Mouse (Mus musculus): ENCODE data around the gene Cox4i2. TPM values are rescaled to one million over a fixed set of nuclear protein-coding genes. Genes with fewer than 3 reads are reported as not detected.

Cox4i2 gene
- polyA plus RNA-seq, 1 experiment from 2014 or later, result 4.4 TPM

DNA sequence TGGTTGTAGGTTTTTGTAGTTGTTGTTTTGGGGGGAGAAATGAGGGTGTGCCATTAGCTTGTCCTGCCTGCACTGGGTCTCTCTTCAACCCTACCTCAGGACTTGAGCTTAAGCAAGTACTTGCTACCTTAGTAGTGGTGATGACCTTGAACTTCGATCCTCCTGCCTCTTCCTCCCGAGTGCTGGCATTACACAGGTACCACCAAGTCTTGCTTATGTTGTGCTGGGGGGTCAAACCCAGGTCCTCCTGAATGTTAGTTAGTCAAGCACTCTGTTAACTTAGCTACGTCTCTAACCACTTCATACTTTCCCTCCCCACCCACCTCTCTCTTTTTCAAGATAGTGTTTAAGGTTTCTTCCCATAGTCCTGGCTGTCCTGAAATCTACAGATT is 29.6 kb upstream of the Cox4i2 start:
- Histone ChIP-seq H3K4me3 (peak overlapping the region; percentile 23; the same call in 1 of the 2 replicates), H3K4me1 (peaks cover 7% of the 10 kb centered on the region), H3K4me2 (replicated peaks) (peak overlapping the region; percentile 41), H3K27me3 (no peaks in the 10 kb centered on the region), H3K27ac (replicated peaks) (no peak overlapping the region), H3K9ac (replicated peaks) (no peak overlapping the region), H3K36me3 (no peaks in the 10 kb centered on the region), H3K9me3 (no peaks in the 10 kb centered on the region)
- 78% methylated on average over 3 of the region's 3 CpGs for WGBS
- no peak for ATAC-seq (replicated peaks)

DNA sequence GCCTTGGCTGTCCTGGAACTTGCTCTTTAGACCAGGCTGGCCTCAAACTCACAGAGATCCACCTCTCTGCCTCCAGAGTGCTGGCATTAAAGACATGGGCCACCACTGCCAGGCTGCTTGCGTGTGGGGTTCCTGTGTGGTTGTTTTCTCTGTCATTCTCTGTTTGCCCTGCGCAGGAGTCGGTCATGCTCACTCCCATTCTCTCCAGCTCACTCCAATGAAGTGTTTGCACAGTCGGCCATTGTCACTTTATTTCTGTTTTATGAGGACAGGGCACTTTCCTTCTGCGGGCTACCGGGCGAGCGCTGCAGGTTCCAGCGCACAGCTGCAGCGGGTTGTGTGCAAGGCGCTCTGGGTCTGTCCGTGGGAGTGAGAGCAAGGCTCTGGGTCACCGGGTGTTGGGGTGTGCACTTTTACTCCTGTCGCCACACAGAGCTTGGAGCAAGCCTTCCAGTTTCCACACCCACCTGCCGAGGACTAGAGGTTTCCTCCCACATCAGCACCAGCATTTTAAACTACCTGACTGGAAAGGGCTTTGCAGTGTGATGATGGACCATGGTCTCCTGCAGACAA is 28.7 kb upstream of the Cox4i2 start:
- ATAC-seq (replicated peaks), result no peak
- Histone ChIP-seq H3K4me3 (no peak overlapping the region), H3K4me2 (replicated peaks) (no peak overlapping the region), H3K27me3 (no peaks in the 10 kb centered on the region), H3K36me3 (no peaks in the 10 kb centered on the region), H3K9ac (replicated peaks) (no peak overlapping the region), H3K27ac (replicated peaks) (no peak overlapping the region), H3K4me1 (peaks cover 10% of the 10 kb centered on the region), H3K9me3 (no peaks in the 10 kb centered on the region)
- 69% methylated on average over 15 of the region's 15 CpGs for WGBS

DNA sequence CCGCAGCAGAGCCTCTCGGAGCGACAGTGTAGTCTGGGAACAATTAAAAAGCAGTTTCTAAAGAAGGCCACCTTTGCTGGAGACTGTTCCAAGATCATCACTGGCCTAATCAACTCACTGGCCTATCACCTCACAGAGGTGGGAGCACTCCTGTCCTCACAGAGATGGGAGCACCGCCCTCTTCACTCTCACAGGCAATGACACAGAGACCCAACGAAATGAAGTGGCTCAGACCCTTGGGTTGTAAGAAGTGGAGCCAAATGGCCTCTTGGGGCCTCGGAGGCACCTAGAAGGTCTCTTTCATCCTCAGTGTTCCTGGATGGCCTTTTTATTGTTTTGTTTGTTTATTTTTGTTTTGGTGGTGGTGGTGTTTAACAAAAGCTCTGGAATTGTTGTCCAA is 27.8 kb upstream of the Cox4i2 start:
- no peaks in the 10 kb centered on the region for H3K27me3 ChIP-seq
- H3K4me1 ChIP-seq, result peaks cover 10% of the 10 kb centered on the region
- no peak overlapping the region for H3K4me3 ChIP-seq
- H3K36me3 ChIP-seq, result no peaks in the 10 kb centered on the region
- H3K4me2 ChIP-seq (replicated peaks), result no peak overlapping the region
- no peak overlapping the region for H3K27ac ChIP-seq (replicated peaks)
- no peak for ATAC-seq (replicated peaks)
- H3K9me3 ChIP-seq, result no peaks in the 10 kb centered on the region
- WGBS, result 89% methylated on average over 6 of the region's 6 CpGs
- H3K9ac ChIP-seq (replicated peaks), result no peak overlapping the region

DNA sequence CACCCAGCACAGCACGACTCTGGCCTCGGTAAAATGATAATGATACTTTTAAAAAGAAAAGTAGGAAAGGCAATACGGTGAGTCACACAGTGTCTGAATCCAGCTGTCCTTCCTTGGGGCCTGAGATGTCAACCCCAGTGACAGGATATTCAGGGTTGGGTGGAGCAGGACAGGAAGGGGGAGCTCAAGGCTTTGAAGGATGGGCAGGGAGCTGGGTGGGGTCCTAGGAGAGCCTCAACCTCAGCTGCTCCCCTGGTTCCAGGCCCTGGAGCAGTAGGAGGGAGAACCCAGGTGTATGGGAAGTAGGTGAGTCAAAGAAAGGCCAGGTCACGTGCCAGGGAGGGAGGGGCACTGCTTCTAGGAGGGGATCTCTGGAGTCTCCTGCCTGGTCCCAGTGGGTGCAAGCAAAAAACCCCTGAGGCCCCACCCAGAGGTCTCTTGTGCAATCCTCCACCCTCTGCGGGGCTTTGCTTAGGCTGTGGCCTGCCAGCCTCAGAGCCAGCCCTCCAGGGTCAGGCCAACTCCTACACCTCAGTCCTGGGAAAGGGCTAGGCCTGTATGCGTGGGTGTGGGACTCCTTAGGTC is 27.1 kb upstream of the Cox4i2 start:
- H3K27me3 ChIP-seq, result no peaks in the 10 kb centered on the region

DNA sequence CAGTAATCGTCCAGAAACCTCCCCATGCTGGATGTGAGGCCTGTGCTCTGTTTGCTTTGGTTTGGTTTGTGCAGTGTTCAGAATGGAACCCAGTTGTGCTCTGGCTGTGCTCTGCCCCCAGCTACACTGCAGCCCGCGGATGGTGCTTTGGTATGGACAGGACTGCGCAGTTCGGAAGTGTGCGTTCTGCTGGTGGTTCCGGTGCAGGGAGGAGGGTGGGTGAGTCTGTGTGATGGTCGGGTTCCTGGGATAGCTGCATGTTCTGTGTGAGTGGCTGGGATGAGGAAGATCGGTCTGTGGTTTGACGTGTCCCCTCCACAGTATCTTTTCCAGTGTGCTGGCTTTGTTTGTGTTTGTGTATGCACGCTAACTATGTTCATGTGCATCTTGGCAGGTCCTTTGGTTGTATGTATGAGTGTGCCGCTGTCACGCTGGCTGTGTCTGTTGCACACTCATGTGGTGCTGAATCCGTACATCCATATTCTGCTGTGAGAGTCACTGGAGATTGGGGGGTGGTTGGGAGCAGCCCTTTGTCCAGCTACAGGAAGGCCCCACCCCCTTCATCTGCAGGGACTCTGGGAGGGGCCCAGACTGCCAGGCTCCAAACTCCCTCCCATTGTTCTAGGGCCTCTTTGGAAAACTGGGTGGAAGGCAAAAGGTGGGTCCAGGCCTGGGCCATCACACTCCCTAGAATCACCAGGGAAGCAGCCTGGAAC is 26.0 kb upstream of the Cox4i2 start:
- ATAC-seq (replicated peaks), result no peak
- no peaks in the 10 kb centered on the region for H3K9me3 ChIP-seq
- no peak overlapping the region for H3K4me3 ChIP-seq
- no peak overlapping the region for H3K4me2 ChIP-seq (replicated peaks)
- 89% methylated on average over 14 of the region's 14 CpGs for WGBS
- H3K4me1 ChIP-seq, result peaks cover 10% of the 10 kb centered on the region
- no peaks in the 10 kb centered on the region for H3K27me3 ChIP-seq
- no peak overlapping the region for H3K9ac ChIP-seq (replicated peaks)
- no peaks in the 10 kb centered on the region for H3K36me3 ChIP-seq
- 0 out of 2 replicates have a peak overlapping the region, but pooled peaks have one; percentile 37 for H3K27ac ChIP-seq (replicated peaks)

More for the DNA sequence above, 27.1 kb upstream of the Cox4i2 start:
- no peak overlapping the region for H3K4me2 ChIP-seq (replicated peaks)
- no peaks in the 10 kb centered on the region for H3K9me3 ChIP-seq
- no peak for ATAC-seq (replicated peaks)
- peaks cover 10% of the 10 kb centered on the region for H3K4me1 ChIP-seq
- WGBS, result 79% methylated on average over 6 of the region's 6 CpGs
- H3K4me3 ChIP-seq, result no peak overlapping the region
- no peaks in the 10 kb centered on the region for H3K36me3 ChIP-seq
- no peak overlapping the region for H3K27ac ChIP-seq (replicated peaks)
- H3K9ac ChIP-seq (replicated peaks), result no peak overlapping the region

DNA sequence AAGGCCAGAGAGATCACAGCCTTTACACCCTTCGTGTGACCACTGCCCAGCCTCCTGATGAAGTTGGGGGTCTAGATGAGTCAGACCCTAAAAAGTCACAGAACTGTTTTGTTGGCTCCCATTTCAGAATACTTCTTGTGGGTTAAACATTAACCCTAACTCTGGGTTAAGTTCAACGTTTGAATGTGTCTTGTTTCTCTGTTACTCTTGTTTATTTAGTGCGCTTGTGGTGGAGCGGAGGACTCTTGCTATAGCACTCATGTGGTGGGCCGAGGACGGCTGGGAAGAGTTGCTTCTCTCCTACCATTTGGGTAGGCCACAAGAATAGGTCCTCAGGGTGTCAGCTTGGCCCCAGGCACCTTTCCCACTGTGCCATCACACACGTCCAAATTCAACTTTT is 25.4 kb upstream of the Cox4i2 start:
- no peak overlapping the region for H3K27ac ChIP-seq (replicated peaks)
- H3K4me1 ChIP-seq, result peaks cover 9% of the 10 kb centered on the region
- H3K27me3 ChIP-seq, result no peaks in the 10 kb centered on the region
- WGBS, result 89% methylated on average over 7 of the region's 7 CpGs
- H3K9me3 ChIP-seq, result no peaks in the 10 kb centered on the region
- H3K4me3 ChIP-seq, result no peak overlapping the region
- no peak overlapping the region for H3K9ac ChIP-seq (replicated peaks)
- ATAC-seq (replicated peaks), result no peak
- H3K4me2 ChIP-seq (replicated peaks), result no peak overlapping the region
- no peaks in the 10 kb centered on the region for H3K36me3 ChIP-seq

DNA sequence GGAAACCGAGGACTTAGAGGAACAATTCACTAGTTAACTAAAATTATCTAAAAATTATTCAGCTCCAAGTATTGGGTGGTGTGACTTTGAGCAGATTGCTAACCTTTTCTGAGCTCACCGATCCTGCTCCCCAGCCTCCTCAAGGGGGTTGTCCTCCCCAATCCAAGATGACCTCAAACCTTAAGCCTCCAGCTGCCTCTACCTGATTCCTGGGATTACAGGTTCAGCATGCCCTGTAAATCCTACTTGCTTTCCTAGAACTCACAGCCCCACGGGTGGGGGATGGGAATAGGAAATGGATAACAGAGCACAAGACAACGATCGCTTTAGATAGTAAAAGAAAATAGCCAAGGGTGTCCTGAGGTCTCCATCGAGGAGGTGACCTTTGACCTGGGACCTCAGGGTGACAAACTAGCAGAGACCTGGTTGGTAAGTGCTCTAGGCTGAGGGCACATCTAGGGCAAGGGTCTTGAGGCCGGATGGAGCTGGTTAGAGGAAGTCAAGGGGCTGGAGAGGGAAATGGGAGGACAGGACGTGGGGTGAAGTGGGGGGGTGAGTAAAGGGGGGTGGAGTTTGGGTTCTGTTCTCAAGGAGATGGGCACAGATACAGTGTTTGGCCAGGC is 24.8 kb upstream of the Cox4i2 start:
- ATAC-seq (replicated peaks), result 0 out of 2 replicates have a peak, but pooled peaks have one; percentile 31
- WGBS, result 68% methylated on average over 8 of the region's 8 CpGs

DNA sequence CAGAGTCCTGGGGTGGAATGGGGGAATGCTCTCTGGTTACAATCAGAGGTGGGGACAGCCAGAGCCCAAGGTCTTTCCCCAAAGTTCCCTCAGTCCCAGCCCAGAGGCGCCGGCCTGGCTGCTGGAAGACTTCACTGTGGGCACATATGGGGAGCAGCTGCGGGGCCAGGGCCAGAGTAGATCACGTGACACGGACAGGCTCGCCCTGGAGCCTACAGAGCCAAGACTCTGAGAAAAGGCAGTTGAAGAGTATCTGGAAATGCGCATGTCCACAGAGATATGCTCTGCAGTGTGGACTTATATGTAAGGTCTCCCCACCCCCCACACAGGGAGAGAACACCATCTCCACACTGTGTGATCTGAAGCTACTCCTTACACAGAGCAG is 24.3 kb upstream of the Cox4i2 start:
- H3K4me3 ChIP-seq, result no peak overlapping the region
- H3K9ac ChIP-seq (replicated peaks), result no peak overlapping the region
- H3K27me3 ChIP-seq, result no peaks in the 10 kb centered on the region
- no peaks in the 10 kb centered on the region for H3K9me3 ChIP-seq
- WGBS, result 67% methylated on average over 7 of the region's 7 CpGs
- no peaks in the 10 kb centered on the region for H3K36me3 ChIP-seq
- H3K4me1 ChIP-seq, result peaks cover 9% of the 10 kb centered on the region
- H3K4me2 ChIP-seq (replicated peaks), result no peak overlapping the region
- no peak for ATAC-seq (replicated peaks)
- H3K27ac ChIP-seq (replicated peaks), result no peak overlapping the region

More for the DNA sequence above, 24.8 kb upstream of the Cox4i2 start:
- no peak overlapping the region for H3K4me3 ChIP-seq
- H3K4me1 ChIP-seq, result 0 out of 2 replicates have a peak, but pooled peaks cover 4% of the 10 kb centered on the region
- H3K27me3 ChIP-seq, result no peaks in the 10 kb centered on the region
- no peak overlapping the region for H3K9ac ChIP-seq (replicated peaks)
- no peak overlapping the region for H3K4me2 ChIP-seq (replicated peaks)
- H3K36me3 ChIP-seq, result no peaks in the 10 kb centered on the region
- H3K27ac ChIP-seq (replicated peaks), result no peak overlapping the region
- H3K9me3 ChIP-seq, result no peaks in the 10 kb centered on the region

DNA sequence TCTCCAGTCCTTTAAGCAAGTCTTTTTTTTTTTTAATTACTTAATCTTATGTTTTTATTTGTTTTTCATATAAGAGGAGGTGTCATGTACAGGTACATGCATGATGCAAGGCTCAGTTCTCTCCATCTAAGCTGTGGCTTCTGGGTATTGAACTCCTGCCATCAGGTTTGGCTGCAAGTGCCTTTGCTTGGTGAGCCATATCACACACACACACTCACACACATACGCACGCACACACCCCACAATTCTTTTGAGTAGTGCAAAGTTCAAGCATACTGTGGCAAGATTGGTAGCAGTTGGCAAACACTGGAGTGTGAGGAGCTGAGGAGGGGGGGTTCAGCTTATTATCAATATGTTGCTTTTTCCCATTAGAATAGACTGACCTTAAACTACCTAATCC is 20.8 kb upstream of the Cox4i2 start:
- peaks cover 43% of the 10 kb centered on the region for H3K4me1 ChIP-seq
- H3K9me3 ChIP-seq, result no peaks in the 10 kb centered on the region
- 78% methylated on average over 2 of the region's 2 CpGs for WGBS
- no peaks in the 10 kb centered on the region for H3K27me3 ChIP-seq
- no peak overlapping the region for H3K4me3 ChIP-seq
- no peak overlapping the region for H3K9ac ChIP-seq (replicated peaks)
- no peak for ATAC-seq (replicated peaks)
- no peak overlapping the region for H3K27ac ChIP-seq (replicated peaks)
- H3K4me2 ChIP-seq (replicated peaks), result no peak overlapping the region
- no peaks in the 10 kb centered on the region for H3K36me3 ChIP-seq

DNA sequence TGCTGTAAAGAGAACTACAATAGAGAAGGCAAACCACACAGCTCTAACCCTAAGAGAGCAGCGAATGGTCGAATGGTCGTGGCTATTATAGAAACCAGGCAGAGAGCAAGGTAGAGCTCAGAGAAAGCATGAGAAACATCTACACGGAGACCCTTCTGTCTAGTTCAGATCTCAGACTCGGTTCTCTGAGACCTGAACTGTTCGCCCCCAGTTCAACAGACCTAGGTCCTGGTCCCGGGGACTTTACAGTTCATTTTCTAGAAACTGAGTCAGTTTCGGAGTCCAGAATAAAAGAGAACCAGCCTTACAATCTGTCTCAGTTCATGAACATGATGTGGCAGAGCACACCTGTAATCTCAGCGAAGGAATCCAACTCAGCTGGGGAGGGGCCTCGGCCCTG is 19.5 kb upstream of the Cox4i2 start:
- ATAC-seq (replicated peaks), result no peak; the same call in 1 of the 2 replicates
- no peaks in the 10 kb centered on the region for H3K27me3 ChIP-seq
- no peak overlapping the region; the same call in 1 of the 2 replicates for H3K27ac ChIP-seq (replicated peaks)
- WGBS, result 13% methylated on average over 10 of the region's 10 CpGs
- no peaks in the 10 kb centered on the region for H3K9me3 ChIP-seq
- peaks cover 50% of the 10 kb centered on the region for H3K4me1 ChIP-seq
- peak overlapping the region; percentile 53 for H3K4me3 ChIP-seq
- no peaks in the 10 kb centered on the region for H3K36me3 ChIP-seq
- peak overlapping the region; percentile 94 for H3K4me2 ChIP-seq (replicated peaks)
- H3K9ac ChIP-seq (replicated peaks), result no peak overlapping the region; the same call in 1 of the 2 replicates

DNA sequence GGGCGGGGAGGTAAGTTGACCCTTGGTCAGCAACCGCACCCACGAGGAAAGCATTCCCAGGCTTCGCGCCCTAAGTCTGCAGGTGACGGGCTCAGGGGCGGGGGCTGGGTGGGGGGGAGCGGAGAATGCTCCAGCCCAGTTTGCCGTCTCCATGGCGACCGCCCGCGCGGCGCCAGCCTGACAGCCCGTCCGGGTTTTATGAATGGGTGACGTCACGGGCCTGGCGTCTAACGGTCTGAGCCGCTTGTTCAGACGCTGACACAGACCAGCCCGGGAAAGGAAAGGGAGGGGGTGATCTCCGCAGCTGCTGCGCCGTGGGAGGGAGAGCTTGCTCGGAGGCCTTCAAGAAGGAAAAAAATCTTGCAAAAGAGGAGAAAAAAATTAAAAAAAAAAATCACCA is 19.0 kb upstream of the Cox4i2 start:
- peak overlapping the region; percentile 71 for H3K27ac ChIP-seq (replicated peaks)
- under 1% methylated on average over 28 of the region's 28 CpGs for WGBS
- peak overlapping the region; percentile 94 for H3K4me2 ChIP-seq (replicated peaks)
- H3K9ac ChIP-seq (replicated peaks), result peak overlapping the region; percentile 5
- peak overlapping the region; percentile 53 for H3K4me3 ChIP-seq
- H3K4me1 ChIP-seq, result peaks cover 53% of the 10 kb centered on the region
- H3K36me3 ChIP-seq, result no peaks in the 10 kb centered on the region
- H3K27me3 ChIP-seq, result no peaks in the 10 kb centered on the region
- peak; percentile 96 for ATAC-seq (replicated peaks)
- H3K9me3 ChIP-seq, result no peaks in the 10 kb centered on the region

DNA sequence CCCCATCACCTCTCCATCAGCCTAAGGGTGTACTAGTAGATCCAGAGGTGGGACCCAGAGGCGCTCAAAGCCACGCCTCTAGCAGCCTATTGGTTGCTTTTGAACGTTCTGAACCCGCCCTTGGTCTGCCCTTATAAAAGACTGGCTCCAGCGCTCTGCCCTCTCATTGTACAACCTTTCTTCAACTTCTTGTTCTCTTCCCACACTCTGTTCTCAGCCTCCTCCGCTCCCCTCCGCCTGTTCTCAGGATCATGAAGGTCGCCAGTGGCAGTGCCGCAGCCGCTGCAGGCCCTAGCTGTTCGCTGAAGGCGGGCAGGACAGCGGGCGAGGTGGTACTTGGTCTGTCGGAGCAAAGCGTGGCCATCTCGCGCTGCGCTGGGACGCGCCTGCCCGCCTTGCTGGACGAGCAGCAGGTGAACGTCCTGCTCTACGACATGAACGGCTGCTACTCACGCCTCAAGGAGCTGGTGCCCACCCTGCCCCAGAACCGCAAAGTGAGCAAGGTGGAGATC is 17.8 kb upstream of the Cox4i2 start, which contains the start of gene Id1:
TSS of gene Id1 (plus strand) at position 162 of the 512 bp plus-strand sequence.
- Histone ChIP-seq H3K9ac (replicated peaks) (peak within 1 kb of the TSS; percentile 49), H3K4me3 (peak within 1 kb of the TSS; percentile 53), H3K36me3 (no peaks in the 10 kb centered on the region), H3K4me2 (replicated peaks) (peak within 1 kb of the TSS; percentile 94), H3K4me1 (peaks cover 54% of the 10 kb centered on the region), H3K27me3 (no peaks in the 10 kb centered on the region), H3K27ac (replicated peaks) (peak within 1 kb of the TSS; percentile 71), H3K9me3 (no peaks in the 10 kb centered on the region)
- peak; percentile 53 for ATAC-seq (replicated peaks)
- WGBS, result 0% methylated on average over 28 of the region's 28 CpGs
